Mouse (Mus musculus) liver, embryonic 14.5 days (tissue): ENCODE results near the gene Farsa.
A peak's percentile ranks its signal among the peaks of the same experiment; 100 is the strongest.
"Not testable (repeated sequence)": the region's sequence is repeated elsewhere in the genome, so short reads cannot be mapped to it uniquely, and the experiment has no call there.

ENCODE experiments used
- CTCF ChIP-seq: IDR thresholded peaks from 2 replicates; pipeline ENCODE4 v1.5.1; 2016; ENCODE audit warnings: antibody characterized with exemption, low read depth, control low read depth
- EP300 ChIP-seq: IDR thresholded peaks from 2 replicates; pipeline ENCODE4 v1.6.1; 2016; ENCODE audit warnings: antibody characterized with exemption, low read depth

DNA sequence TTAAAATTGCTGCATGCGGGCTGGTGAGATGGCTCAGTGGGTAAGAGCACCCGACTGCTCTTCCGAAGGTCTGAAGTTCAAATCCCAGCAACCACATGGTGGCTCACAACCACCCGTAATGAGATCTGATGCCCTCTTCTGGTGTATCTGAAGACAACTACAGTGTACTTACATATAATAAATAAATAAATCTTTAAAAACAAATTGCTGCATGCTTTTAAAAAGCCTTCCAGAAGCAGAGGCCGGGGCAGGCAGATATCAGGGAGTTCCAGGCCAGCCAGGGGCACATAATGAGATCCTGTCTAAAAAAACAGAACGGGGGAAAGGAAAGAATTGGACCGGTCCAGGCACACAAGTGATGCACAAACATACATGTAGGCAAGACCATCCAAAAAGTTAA is 51.2 kb downstream of the Farsa start:
- peak; percentile 26 for TF ChIP-seq CTCF
- not testable (repeated sequence) for TF ChIP-seq EP300
